Mouse (Mus musculus) B cell, adult (primary cell): Measurements from ENCODE around the gene Acot12. TPM values are rescaled to one million over a fixed set of nuclear protein-coding genes. Genes with fewer than 3 reads are reported as not detected.

ENCODE experiments used
- total RNA-seq: library from RNA; stranded (reverse); gene quantifications from 4 replicates; pipeline ENCODE4 v1.2.4, GENCODE M21; 2023; ENCODE audit not compliant: inconsistent age

Acot12 gene
- total RNA-seq: not detected in 4 replicates

GRCm38 (mm10) chr13:91741280-91742047 lies at the start of gene Acot12:
TSS of gene Acot12 (plus strand) at chr13:91741512.

GRCm38 (mm10) chr13:91807155-91807839 lies 66.0 kb downstream of the Acot12 start, which contains the start of gene Zcchc9:
TSS of gene Zcchc9 (minus strand) at chr13:91807705.

Other genes with a start within 250 kb of the Acot12 start
- 42.8 to 51.2 TPM (median 44.8 TPM) in 4 replicates for gene Zcchc9, start 66.2 kb downstream of the Acot12 start, total RNA-seq
- not detected in 4 replicates for gene Ckmt2, start 135.4 kb downstream of the Acot12 start, total RNA-seq